Mouse (Mus musculus): ENCODE results near the gene Ghdc. TPM values are rescaled to one million over a fixed set of nuclear protein-coding genes. Genes with fewer than 3 reads are reported as not detected.

The Ghdc gene
- polyA plus RNA-seq, 1 experiment, result 19.7 TPM

DNA sequence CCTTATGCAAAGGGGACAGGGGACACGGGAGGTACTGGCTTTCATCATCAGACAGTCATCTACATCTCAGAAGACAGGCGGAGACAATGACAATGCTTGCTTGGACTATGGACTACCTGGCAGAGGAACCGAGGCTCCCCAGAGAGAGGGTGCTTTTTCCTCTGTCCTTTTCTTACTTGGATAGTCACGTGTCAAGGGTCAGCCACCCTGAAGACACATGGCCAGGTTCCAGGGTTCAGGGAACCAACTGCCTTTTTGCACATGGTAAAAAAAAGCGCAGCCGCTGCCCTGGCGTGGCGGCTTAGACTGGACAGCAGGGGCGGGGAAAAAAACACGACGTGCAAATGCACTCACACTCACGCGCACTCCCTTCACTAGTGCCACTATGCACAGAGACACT, 11.8 kb upstream of the Ghdc start:
- DNase-seq (ENCODE audit: low read depth), result no peak

- DNase-seq (ENCODE audit: low read depth), result no peak
These were observed 11.2 kb upstream of the Ghdc start for GRCm38 (mm10) chr11:100781763-100782475.

DNA sequence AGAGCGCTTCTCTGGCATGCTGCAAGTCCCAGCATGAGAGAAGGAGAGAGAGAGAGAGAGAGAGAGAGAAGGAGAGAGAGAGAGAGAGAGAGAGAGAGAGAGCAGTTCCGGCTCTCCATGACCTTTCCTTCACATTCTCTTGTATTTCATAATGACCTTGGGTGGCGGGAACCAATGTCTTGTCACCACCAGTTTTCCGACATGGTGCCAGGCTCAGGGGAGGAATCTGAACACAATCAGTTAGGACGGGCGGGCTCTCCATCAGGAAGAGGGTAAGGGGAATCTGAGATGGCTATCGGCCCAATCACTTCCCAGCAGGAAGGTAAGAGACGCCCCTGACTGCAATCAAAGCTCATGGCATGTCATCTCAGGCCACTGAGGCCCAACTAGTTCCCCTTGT, 9.5 kb upstream of the Ghdc start:
- no peak for DNase-seq (ENCODE audit: low read depth)

DNA sequence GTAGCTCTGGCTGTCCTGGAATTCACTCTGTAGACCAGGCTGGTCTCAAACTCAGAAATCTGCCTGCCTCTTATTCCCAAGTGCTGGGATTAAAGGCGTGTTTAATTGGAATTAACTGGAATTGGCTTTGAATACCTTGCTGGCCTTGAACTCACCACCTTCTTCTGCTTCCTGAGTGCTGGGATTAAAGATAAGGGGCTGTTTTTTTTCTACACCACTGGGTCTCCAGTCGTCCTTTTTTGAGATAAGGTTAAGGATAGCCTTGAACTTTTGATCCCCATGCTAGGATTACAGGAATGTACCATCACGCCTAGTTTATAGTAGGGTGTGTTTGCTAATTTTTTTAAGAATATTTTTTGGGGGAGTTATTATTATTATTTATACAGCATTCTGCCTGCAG, 7.3 kb upstream of the Ghdc start:
- no peak for DNase-seq (ENCODE audit: low read depth)

GRCm38 (mm10) chr11:100775921-100776320, 5.2 kb upstream of the Ghdc start:
- DNase-seq (ENCODE audit: low read depth), result no peak

DNA sequence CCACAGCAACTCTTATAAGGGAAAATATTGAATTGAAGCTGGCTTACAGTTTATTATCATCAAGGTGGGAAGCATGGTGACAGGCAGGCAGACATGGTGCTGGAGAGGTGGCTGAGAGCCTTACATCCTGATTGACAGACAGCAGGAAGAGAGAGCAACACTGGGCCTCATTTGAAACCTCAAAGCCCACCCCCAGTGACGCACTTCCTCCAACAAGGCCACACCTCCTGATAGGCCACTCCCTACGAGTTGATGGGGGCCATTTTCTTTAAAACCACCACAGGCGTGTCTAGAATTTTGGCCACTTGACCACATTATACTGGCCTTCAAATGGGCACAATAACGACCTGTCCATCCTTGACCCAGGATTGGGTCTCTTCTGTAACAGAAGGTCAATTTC, 3.5 kb upstream of the Ghdc start:
- DNase-seq (ENCODE audit: low read depth), result no peak

GRCm38 (mm10) chr11:100769980-100770379, 777 bp downstream of the Ghdc start:
- DNase-seq (ENCODE audit: low read depth), result no peak

GRCm38 (mm10) chr11:100767871-100768270, 2.9 kb downstream of the Ghdc start:
- no peak for DNase-seq (ENCODE audit: low read depth)

GRCm38 (mm10) chr11:100766726-100767125, 4.0 kb downstream of the Ghdc start:
- no peak for DNase-seq (ENCODE audit: low read depth)

DNA sequence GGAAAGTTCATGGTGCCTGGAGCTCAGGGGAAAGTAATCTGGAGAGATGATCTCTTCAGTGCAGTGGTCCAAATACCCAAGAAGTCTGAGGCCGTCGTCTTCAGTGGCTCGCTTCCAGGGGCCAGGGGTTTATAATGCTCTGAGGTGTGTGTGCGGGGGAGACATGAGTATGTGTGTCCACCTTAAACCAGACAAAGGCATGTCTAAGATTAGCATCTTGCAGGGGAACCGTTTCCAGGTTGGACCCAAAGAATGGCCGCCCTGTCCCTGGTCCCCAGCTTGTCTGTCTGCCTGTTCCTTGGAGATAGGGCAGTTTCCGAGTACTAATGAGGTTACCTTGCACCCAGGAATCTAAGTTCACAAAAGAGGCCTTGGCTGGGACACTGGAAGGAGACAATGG, 7.9 kb downstream of the Ghdc start, which contains the start of gene Hcrt:
Hcrt (minus strand) TSS at position 101 of the 400 bp plus-strand sequence.
- DNase-seq (ENCODE audit: low read depth), result no peak

- no peak for DNase-seq (ENCODE audit: low read depth)
These were observed 9.2 kb downstream of the Ghdc start for GRCm38 (mm10) chr11:100761547-100762045.

- no peak for DNase-seq (ENCODE audit: low read depth)
These were observed 11.0 kb downstream of the Ghdc start, which contains the start of gene Kcnh4 for GRCm38 (mm10) chr11:100759611-100760233. Kcnh4 (minus strand) TSS chr11:100759942.

DNA sequence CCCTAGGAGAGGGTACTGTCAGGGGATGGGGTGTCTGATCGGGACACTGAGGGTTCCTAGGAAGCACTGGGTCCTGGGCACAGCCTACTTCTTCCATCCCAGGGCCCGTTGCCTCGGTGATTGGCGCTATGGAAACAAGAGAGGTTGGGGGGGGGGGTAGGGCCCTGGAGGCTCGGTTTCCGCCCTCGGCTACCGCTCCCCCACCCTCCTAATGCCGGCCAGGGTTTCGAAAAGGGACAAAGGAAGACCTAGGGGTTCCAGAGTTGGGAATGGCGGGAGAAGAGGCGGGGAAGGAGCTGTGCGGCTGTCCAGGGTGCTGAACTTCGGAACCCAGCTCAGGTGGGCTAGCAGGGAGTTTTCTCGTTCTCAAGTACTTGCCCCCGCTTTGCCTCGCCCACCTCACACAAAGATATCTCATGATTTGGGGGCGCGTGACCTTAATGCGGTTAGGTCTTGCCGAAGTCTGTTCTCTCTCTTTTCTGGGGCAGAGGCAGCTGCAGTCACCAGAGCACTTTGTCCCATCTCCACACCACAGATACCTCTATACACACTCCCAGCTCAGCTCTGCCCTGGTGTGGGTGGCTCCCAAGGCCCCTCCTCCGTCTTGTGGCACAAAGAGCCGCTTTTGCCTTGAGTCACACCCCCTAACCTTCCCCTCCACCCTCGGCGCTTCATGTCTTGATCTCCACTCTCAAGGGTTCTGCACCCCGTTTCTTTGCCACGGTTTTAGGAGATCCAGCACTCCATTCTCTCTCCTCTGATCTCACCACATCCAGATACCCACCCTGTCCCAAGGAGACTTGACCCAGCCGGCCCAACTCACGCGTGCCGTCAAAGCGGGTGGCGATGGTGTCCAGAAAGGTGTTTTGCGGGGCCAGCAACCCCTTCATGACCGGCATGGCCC, 11.8 kb downstream of the Ghdc start:
- no peak for DNase-seq (ENCODE audit: low read depth)

- DNase-seq (ENCODE audit: low read depth), result no peak
These were observed 13.2 kb downstream of the Ghdc start for GRCm38 (mm10) chr11:100757566-100757965.

DNA sequence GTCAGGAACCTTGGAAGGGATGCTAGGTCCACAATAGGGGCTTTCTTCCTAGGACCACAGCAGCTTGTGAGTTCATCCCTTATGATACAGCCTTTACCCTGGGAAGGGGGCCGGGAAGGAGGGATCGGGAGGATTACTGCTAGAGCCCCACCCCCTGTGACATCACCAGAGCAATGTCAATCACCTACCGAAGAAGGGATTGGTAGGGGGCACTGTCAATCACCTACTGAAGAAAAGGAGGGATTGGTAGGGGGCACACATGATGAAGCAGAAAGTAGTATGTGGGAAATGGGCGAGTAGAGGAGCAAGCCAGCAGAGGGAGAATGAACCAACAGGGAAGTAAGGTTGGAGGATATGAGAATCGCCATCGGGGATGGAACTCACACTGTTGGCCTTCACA, 14.3 kb downstream of the Ghdc start:
- DNase-seq (ENCODE audit: low read depth), result no peak

- DNase-seq (ENCODE audit: low read depth), result no peak
These were observed 16.1 kb downstream of the Ghdc start for GRCm38 (mm10) chr11:100754693-100755057.

- DNase-seq (ENCODE audit: low read depth), result no peak
These were observed 16.6 kb downstream of the Ghdc start for GRCm38 (mm10) chr11:100754021-100754692.

DNA sequence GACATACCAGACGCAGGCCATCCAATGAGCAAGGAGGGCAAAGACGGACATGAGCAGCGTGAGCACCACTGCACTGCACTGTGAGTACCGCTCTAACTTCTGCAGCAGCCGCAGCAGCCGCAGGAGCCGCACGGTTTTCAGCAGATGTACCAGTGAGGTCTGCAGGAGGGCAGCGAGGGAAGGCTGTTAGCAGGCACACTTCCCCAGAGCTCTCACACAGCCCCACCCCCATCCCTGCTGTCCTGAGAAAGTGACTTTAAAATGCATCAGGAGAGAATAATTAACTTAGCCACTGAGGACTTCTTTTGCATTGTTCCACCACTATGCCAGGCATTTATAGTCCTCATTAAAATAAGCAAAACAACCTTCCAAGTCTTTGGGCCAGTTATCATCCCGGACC, 18.5 kb downstream of the Ghdc start:
- no peak for DNase-seq (ENCODE audit: low read depth)

- no peak for DNase-seq (ENCODE audit: low read depth)
These were observed 20.6 kb downstream of the Ghdc start for GRCm38 (mm10) chr11:100750127-100750526.

GRCm38 (mm10) chr11:100749469-100749868, 21.3 kb downstream of the Ghdc start:
- DNase-seq (ENCODE audit: low read depth), result no peak

DNA sequence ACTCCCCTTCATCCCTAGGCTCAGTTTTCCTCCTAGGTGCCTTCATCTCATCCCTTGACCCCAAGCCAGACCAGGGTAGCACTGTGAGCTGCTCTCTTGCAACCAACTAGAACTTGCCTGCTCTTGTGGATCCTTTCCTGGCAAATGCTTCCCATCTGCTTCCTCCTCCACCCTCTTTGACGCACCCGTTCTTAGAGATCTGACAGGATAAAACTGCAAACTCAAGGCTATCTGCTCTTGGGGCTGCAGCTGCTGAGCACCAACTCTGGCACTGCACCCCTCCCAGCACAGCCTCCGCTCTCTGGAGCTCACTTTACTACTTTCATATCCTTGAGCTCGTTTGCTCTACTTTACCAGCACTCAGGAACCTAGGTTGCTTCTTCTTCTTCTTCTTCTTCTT, 22.1 kb downstream of the Ghdc start:
- no peak for DNase-seq (ENCODE audit: low read depth)

GRCm38 (mm10) chr11:100747114-100747513, 23.6 kb downstream of the Ghdc start:
- no peak for DNase-seq (ENCODE audit: low read depth)

Data from gonadal fat pad, adult 2 months (tissue).